Mouse (Mus musculus) ES-Bruce4 (cell line): ENCODE results near the gene 6030468B19Rik.

ENCODE experiments used
- CTCF ChIP-seq: IDR thresholded peaks from one replicate; pipeline ENCODE4 v1.8.1; 2011; ENCODE audit warnings: low read depth, low read length
- EP300 ChIP-seq: IDR thresholded peaks from 2 replicates; pipeline ENCODE4 v1.6.1; 2011; ENCODE audit warnings: low read depth, low read length; ENCODE audit not compliant: insufficient read depth
- POLR2A ChIP-seq: IDR thresholded peaks from one replicate; pipeline ENCODE4 v1.8.1; 2011; ENCODE audit warnings: low read length; ENCODE audit not compliant: insufficient read depth

GRCm38 (mm10) chr11:117774925-117775324, 22.5 kb upstream of the 6030468B19Rik start:
- TF ChIP-seq CTCF (no peak), POLR2A (no peak), EP300 (no peak)
